Mouse (Mus musculus): ENCODE measurements around the gene Sec24c. TPM values are rescaled to one million over a fixed set of nuclear protein-coding genes. Genes with fewer than 3 reads are reported as not detected.
A peak's percentile ranks its signal among the peaks of the same experiment; 100 is the strongest.

The Sec24c gene
- total RNA-seq, 2 experiments from 2014 or later, result 110 to 113 TPM

DNA sequence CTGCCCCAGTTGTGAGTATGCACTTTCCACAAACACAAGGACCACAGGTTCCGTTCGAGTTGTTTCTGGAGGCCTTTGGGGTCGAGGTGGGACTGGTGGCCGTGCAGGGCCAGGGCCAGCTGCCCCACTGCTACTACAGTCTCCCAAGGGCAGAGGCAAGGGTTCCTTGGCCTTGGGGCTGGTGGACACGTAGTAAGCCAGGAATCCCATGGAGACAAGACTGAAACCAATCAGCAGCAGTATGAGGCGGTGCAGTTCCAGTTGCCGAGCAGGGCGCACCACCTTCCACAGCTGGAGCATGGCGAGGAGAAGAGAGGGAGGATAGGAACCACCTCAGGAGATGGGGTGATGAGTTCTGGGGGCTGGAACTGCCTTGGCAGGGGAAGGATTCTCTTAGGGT, 55.8 kb downstream of the Sec24c start:
- no peak for DNase-seq (ENCODE audit: low spot score in 2 of 2)
- intact Hi-C loops (cut with DNase I), result loop anchor here (5.0 kb wide), 1 partner anchor 287 kb away; no protein-coding TSS in a partner anchor

DNA sequence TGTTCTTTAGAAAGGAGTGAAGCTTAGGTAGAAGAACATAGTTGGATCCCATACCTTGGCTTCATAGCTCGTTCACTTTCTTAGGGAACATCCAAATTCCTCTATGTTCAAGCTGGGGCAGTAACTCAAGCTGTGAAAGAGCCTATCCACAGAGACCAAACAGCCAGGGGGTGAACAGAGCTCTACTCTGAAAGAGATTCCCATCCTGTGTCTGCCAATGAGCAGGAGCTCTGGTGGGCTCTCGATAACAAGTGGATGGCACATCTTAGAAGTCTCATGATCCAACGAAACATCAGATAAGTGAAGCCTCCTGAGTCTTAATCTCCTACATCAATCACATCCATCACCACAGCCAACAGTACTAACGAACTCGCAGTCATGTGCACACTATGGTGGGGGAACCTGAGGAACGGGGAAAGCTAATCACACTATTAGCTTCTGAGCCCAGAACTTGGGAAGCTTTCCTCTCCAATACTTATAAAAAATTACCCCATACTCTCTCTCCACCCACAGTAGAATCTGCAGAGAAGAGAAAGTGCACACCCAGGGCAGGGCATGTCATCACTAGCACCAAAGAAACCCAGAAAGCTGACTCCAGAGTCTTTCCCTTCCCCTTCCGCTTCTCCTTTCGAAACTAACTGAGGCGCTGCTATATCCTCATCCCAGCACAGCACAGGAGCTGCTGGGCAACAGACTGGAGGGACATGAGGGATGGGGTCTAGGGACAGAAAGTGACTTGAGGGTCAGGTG, 56.9 kb downstream of the Sec24c start:
- DNase-seq (ENCODE audit: low spot score in 2 of 2), result no peak
- intact Hi-C loops (cut with DNase I), result loop anchor here (5.0 kb wide), 1 partner anchor 286 kb away; no protein-coding TSS in a partner anchor

DNA sequence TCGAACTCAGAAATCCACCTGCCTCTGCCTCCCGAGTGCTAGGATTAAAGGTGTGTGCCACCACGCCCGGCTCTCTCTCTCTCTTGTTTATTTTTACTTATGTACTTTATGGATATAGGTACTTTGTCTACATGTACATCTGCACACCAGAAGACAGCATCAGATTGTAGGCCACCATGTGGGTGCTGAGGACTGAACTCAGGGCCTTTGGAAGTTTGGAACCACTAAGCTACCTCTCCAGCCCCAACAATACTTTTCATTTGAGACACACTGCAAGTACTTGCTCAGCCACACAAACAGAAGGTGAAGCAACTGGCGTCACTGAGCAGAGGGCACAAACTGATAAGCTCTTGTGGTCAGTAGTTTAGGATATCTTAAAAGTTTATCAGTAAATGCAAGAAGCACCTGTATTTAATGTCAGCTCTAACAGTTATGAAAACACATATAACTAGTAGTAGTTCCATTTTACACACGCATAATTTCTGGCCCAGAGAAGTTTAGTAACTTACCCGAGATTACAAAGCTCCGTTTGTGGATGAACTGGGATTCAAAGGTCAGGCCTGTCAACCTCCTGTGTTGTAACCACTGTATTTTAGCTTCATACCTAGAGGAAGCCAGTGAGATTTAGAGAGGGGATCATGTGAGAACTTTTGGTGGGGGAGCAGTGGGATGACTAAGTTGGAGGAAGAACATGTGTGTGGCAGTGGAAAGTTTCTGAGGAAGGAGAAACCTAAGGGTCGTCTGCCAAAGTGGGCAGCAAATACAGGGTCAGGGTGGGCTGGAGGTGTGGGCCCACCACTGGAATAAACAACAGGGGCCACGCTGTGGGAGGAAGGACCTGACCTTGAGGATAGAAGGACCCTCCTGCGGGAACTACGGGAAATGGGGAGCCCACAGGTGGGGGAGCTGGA, 59.2 kb downstream of the Sec24c start:
- intact Hi-C loops (cut with DNase I), result loop anchor here (5.0 kb wide), 1 partner anchor 284 kb away; no protein-coding TSS in a partner anchor
- no peak for DNase-seq (ENCODE audit: low spot score in 2 of 2)

DNA sequence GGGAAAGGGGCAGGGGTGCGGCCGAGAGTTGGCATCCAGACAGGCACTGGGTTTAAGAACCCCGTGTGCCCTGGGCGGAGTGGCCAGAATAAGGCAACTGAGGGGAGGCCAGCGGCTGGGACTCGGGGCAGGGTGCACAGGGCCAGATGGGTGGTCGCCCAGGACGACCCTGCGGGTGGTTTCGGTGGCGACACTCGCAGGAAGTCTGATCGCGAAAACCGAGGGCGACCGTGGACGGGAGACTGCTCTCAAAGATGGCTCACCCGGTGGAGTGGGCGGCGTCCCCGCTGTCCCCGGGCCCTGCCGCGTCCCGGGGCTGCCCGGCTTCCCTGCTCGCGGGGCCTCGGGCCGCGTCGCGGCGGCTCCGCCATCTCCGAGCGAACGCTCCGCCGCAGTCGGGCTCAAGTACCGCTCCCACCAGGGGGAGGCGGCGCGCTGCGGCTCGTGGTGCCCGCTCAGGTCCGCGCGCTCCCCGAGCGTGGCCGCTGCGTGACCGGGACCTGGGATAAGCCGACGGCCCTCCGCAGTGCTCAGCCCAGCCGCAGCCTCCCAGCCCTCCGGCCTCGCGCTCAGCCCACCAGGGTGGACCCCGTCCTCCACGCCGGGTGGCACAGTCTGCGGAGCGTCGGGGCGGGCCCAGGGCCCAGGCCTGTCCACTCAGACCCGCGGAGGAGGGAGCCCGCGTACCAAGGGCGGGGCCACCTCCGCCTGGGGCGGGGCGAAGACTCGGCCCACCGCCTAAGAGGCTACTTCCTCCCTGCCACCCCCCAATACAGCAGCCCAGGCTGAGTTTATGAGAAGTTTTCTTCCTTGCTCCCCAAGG, 60.1 kb downstream of the Sec24c start, which contains the start of gene Ndst2:
TSS of gene Ndst2 (minus strand) at position 611 of the 823 bp plus-strand sequence.
- intact Hi-C loops (cut with DNase I), result loop anchor here (5.0 kb wide), 1 partner anchor 283 kb away; no protein-coding TSS in a partner anchor
- peak; percentile 83 to 87 for DNase-seq (ENCODE audit: low spot score in 2 of 2)

DNA sequence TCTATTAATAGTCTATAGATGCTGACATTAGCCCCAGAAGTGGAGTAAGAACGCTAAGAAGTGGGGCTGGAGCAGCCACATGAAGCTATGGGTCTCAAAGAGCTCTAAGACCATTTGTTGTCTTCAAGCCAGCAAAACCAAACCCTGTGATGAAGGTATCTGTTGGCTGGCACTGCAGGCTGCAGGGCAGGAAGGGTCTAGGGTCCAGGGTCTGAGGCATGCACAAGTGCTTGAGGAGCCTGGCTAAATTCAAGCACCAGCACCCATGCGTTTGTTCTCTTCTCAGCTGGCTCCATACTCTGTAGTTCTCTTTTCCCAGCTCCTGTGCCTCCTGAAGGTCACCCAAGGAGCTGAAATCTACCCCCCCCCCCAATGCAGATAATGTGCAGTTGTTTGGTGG, 60.9 kb downstream of the Sec24c start:
- intact Hi-C loops (cut with DNase I), result no loop called here
- no peak for DNase-seq (ENCODE audit: low spot score in 2 of 2)

DNA sequence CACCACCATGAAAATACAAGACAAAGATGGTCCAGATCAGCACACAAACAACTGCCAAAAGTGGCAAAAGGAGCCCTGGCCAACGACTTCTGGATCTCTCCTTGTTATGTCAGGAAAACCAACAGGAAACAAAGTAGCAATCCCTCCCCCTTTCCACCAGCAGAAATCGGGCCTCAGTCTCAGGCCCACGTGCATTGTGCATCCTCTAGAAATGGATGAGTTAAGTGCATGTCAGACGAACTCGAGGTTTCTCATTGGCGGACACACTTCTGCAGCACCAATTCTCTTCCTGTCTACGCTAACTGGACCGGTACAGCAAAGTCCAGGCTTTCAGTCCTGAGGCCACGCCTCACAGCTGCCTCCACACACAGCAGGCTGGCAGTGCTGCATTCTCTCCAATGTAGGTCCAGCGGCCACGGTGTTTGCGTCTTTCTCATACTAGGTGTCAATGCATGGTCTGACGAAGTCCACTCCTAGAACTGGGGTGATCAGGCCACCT, 61.8 kb downstream of the Sec24c start:
- intact Hi-C loops (cut with DNase I), result no loop called here
- DNase-seq (ENCODE audit: low spot score in 2 of 2), result no peak

DNA sequence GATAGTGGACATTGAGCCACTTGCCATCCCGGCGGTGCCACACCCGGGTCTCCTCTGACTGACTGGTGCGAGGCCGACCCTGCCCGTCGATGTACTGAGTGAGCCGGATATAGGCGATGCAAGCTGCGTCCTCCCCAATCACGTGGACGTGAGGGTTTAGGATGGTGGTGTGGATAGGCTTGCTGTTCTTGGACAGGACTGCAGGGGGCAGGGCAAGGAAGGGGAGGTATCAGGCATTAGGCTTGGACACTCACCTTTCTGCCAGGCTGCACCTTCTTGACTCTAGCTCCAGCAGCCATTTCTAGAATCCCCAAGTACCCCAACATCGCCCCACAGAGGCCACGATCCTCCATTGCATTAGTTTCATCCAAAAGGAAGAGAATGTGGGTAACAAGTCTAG, 63.2 kb downstream of the Sec24c start:
- peak; percentile 34 to 41 for DNase-seq (ENCODE audit: low spot score in 2 of 2)

DNA sequence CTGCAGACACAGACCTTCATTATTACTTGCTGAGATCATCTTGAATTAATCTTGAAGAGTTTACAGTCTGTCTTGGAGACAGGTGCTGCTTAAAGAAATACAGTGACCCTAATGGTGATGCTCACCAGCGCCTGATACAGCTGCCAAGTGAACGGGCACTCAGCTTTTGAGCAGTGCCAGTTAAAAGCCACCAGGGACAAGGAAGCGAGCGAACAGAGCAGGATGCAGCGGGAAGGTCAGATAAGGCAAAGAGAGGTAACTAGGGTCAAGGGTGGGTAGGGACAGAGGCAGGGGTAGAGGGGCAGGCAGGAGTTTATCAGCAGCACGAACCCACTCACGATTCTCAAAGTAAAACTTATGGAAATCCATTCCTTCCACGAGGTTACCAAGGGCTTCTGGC, 64.4 kb downstream of the Sec24c start:
- intact Hi-C loops (cut with DNase I), result no loop called here

More for the DNA sequence above, 63.2 kb downstream of the Sec24c start:
- intact Hi-C loops (cut with DNase I), result no loop called here

DNA sequence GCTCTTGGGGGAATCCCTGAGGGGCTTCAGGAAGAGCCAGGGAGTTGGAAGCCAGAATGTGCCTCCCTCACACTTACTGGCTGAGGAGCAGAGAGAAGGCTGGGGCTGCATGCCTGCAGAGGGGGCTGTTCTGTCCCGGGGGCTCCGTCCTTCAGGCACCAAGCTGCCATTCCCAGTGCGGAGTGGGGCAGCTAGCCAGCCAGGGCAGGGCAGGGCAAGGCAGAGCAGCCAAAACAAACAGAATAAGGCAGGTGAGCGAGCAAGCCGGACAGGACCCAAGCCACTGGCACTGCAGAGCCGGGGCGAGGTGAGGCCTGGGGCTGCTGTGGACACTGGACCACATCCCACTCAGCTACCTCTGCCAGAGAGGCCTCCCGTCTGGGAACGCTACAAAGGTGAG, 67.2 kb downstream of the Sec24c start:
- no peak for DNase-seq (ENCODE audit: low spot score in 2 of 2)
- intact Hi-C loops (cut with DNase I), result no loop called here

More for the DNA sequence above, 64.4 kb downstream of the Sec24c start:
- DNase-seq (ENCODE audit: low spot score in 2 of 2), result no peak

DNA sequence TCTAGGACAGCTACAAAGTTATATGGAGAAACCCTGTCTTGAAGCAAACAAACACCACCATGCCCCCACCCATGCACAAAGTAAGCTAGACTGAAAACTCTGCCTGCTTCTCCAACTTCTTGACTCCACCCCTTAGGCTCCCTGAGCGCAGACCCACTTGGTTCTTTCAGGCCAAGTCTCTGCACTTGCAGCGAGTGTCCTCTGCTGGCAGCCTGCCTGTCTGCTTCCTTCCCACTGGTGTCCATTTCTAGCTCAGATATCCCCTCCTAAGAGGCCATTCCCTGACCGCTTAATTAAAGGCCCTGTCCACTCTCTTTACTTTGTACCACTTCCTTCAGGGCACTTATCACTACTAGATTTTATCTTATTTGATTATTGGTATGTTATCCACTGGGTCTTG, 69.5 kb downstream of the Sec24c start:
- DNase-seq (ENCODE audit: low spot score in 2 of 2), result no peak
- intact Hi-C loops (cut with DNase I), result no loop called here

Small RNA genes within 50 kb of the gene (microRNA-seq; reads per million reads assigned to microRNA genes)
- gene Mir6946, result 0.74 to 2.7 reads per million in 2 experiments

Other genes with a start within 250 kb of the Sec24c start
- gene Cfap70, start 222.1 kb upstream of the Sec24c start, total RNA-seq (2021), result 1 to 10 TPM; 1.1 to 1.7 TPM
- 10 to 100 TPM; 57.5 to 58.2 TPM for gene Anxa7, start 194.2 kb upstream of the Sec24c start, total RNA-seq (2021)
- gene Mss51, start 177.4 kb upstream of the Sec24c start, total RNA-seq (2021), result 1 to 10 TPM in 1 of 2 experiments, under 1 TPM in 1; 0.89 to 1.1 TPM
- 100 to 1,000 TPM; 297 to 305 TPM for gene Ppp3cb, start 127.7 kb upstream of the Sec24c start, total RNA-seq (2021)
- 10 to 100 TPM; 38.5 to 46.7 TPM for gene Usp54, start 33.2 kb upstream of the Sec24c start, total RNA-seq (2021)
- not detected for gene Myoz1, start 17.8 kb upstream of the Sec24c start, total RNA-seq (2021)
- gene Synpo2l, start 6.0 kb upstream of the Sec24c start, total RNA-seq (2021), result under 1 TPM; 0.23 to 0.28 TPM
- 10 to 100 TPM; 18.5 to 19.7 TPM for gene Fut11, start 20.7 kb downstream of the Sec24c start, total RNA-seq (2021)
- gene Chchd1, start 28.7 kb downstream of the Sec24c start, total RNA-seq (2021), result 10 to 100 TPM; 45.9 to 51.8 TPM
- 100 to 1,000 TPM; 152 to 155 TPM for gene Zswim8, start 33.2 kb downstream of the Sec24c start, total RNA-seq (2021)
- gene Ndst2, start 60.3 kb downstream of the Sec24c start, total RNA-seq (2021), result 10 to 100 TPM; 14.9 to 17.4 TPM
- 100 to 1,000 TPM; 292 to 312 TPM for gene Camk2g, start 119.8 kb downstream of the Sec24c start, total RNA-seq (2021)
- 1 to 10 TPM; 5.9 to 7.8 TPM for gene Plau, start 162.4 kb downstream of the Sec24c start, total RNA-seq (2021)

All from left cerebral cortex, postnatal 25 days (tissue).